Mouse (Mus musculus): ENCODE measurements around the gene Map3k11. TPM values are rescaled to one million over a fixed set of nuclear protein-coding genes. Genes with fewer than 3 reads are reported as not detected.

Gene Map3k11
- polyA plus RNA-seq, 1 experiment from 2014 or later, result 10.0 TPM

DNA sequence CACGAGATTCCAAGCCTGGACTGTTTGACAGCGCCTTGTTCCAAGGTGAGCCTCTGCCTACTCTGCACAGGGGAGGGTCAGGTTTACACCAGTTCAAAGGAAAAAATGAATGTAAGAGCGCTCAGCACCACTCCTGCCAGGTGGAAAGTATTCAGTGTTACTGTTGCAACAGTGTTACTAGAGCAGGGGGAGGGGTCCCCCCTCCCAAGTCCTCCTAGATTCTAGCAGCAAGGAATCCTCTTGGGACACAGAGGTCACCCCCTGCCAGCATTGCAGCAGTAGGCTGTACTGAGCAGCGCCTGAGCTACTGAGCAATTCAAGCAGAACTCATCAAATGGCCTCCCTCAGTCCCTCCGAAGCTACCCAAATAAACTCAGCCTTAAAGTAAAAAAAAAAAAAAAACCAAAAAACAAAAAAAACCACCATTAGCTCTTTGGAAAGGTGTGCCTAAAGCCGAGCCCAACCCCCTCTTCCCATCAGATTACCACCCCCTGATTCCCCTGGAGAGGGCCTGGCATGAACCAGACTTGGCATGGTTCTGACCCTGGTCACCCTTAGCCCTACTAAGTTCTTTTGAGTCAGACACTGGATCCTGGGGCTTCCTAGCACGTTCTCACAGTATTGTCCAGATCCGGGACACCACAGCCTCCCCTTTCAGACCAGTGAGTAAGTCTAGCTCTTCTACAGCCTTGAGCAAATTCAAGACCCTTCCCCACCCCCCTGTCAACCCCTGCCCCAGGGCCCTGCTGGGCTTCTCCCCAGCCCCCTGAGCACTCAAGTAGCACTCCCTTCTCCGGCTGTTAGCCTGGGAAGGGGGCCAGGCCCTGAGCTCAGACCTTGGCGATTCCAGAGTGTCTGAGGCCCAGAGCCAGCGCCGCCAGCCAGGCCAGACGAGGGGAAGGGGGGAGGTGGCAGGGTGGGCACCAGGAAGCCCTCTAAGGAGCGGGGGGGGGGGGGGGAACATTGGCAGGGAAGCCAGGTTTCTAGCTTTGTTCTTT, 52.1 kb downstream of the Map3k11 start, which contains the start of gene Ltbp3:
Gene Ltbp3, plus strand, starts transcription at position 585 of the 998 bp plus-strand sequence.
- 12% methylated on average over 13 of the region's 14 CpGs for WGBS

DNA sequence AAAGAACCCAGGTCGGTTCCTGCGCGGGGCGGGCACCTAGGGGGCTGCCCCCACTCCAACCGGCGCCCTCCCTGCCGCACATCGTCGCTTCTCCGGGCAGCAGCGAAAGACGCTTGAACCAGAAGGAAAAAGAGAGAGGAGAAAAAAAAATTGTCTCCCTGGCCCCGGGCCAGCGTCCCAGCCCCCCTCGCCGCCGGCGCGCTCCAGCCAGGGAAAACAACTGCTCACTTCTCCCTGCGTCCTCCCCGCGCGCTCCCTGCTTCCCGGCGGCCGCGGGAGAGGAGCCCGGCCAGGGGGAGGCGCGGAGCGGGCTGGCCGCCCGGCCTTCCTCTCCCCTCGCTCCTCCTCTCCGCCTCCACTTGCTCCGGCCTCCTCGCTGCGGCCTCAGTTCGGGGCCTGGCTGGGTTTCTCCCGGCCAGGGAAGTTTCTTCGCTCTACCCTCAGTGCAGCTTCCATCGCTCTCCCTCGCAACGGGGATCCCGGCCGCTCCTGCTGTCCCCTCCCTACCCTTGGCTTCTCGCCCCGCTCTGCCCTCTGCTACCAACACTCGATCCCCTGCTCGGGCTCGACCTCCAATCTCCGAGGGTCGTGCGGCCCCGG, 53.2 kb downstream of the Map3k11 start:
- peak overlapping the region; percentile 82 for H3K9ac ChIP-seq (replicated peaks; ENCODE audit: low read depth, low read length)
- 0 out of 2 replicates have a peak, but pooled peaks cover 4% of the 10 kb centered on the region for H3K27me3 ChIP-seq (replicated peaks; ENCODE audit: control insufficient read depth, insufficient read depth, low read length)
- ATAC-seq, result peak; percentile 70
- peak overlapping the region; percentile 64 for H3K4me3 ChIP-seq (replicated peaks; ENCODE audit: low read length)
- H3K36me3 ChIP-seq (ENCODE audit: control insufficient read depth, insufficient read depth), result no peaks in the 10 kb centered on the region
- H3K9me3 ChIP-seq (ENCODE audit: control insufficient read depth, low read length), result no peaks in the 10 kb centered on the region
- H3K4me2 ChIP-seq (ENCODE audit: low read length), result peak overlapping the region; percentile 99
- H3K27ac ChIP-seq (ENCODE audit: low read length), result peak overlapping the region; percentile 89
- under 1% methylated on average over 37 of the region's 55 CpGs for WGBS
- H3K4me1 ChIP-seq (replicated peaks; ENCODE audit: control insufficient read depth, insufficient read depth, low read length), result peaks cover 46% of the 10 kb centered on the region

More for the DNA sequence above, 52.1 kb downstream of the Map3k11 start, which contains the start of gene Ltbp3:
- Histone ChIP-seq H3K9me3 (ENCODE audit: control insufficient read depth, low read length) (no peaks in the 10 kb centered on the region), H3K4me2 (ENCODE audit: low read length) (peak within 1 kb of the TSS; percentile 99), H3K4me1 (replicated peaks; ENCODE audit: control insufficient read depth, insufficient read depth, low read length) (peaks cover 35% of the 10 kb centered on the region), H3K27ac (ENCODE audit: low read length) (peak within 1 kb of the TSS; percentile 89), H3K27me3 (replicated peaks; ENCODE audit: control insufficient read depth, insufficient read depth, low read length) (0 out of 2 replicates have a peak, but pooled peaks cover 4% of the 10 kb centered on the region), H3K4me3 (replicated peaks; ENCODE audit: low read length) (peak within 1 kb of the TSS; percentile 64), H3K9ac (replicated peaks; ENCODE audit: low read depth, low read length) (peak within 1 kb of the TSS; percentile 82), H3K36me3 (ENCODE audit: control insufficient read depth, insufficient read depth) (no peaks in the 10 kb centered on the region)
- peak; percentile 80 for ATAC-seq

DNA sequence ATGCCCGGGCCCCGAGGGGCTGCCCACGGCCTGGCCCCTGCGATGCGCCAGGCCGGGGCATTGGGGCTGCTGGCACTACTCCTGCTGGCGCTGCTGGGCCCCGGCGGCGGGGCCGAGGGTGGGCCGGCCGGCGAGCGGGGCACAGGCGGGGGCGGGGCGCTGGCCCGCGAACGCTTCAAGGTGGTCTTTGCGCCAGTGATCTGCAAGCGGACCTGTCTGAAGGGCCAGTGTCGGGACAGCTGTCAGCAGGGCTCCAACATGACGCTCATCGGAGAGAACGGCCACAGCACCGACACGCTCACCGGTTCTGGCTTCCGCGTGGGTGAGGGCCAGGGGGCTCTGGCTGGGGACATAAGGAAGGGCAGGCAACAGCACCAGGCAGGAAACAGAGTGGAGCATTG, 53.7 kb downstream of the Map3k11 start:
- H3K4me2 ChIP-seq (ENCODE audit: low read length), result peak overlapping the region; percentile 99
- peaks cover 46% of the 10 kb centered on the region for H3K4me1 ChIP-seq (replicated peaks; ENCODE audit: control insufficient read depth, insufficient read depth, low read length)
- peak overlapping the region; percentile 89 for H3K27ac ChIP-seq (ENCODE audit: low read length)
- WGBS, result 1% methylated on average over 32 of the region's 32 CpGs
- H3K9ac ChIP-seq (replicated peaks; ENCODE audit: low read depth, low read length), result peak overlapping the region; percentile 82
- no peaks in the 10 kb centered on the region for H3K36me3 ChIP-seq (ENCODE audit: control insufficient read depth, insufficient read depth)
- no peaks in the 10 kb centered on the region for H3K9me3 ChIP-seq (ENCODE audit: control insufficient read depth, low read length)
- H3K27me3 ChIP-seq (replicated peaks; ENCODE audit: control insufficient read depth, insufficient read depth, low read length), result 0 out of 2 replicates have a peak, but pooled peaks cover 4% of the 10 kb centered on the region
- H3K4me3 ChIP-seq (replicated peaks; ENCODE audit: low read length), result peak overlapping the region; percentile 64
- ATAC-seq, result peak; percentile 49

DNA sequence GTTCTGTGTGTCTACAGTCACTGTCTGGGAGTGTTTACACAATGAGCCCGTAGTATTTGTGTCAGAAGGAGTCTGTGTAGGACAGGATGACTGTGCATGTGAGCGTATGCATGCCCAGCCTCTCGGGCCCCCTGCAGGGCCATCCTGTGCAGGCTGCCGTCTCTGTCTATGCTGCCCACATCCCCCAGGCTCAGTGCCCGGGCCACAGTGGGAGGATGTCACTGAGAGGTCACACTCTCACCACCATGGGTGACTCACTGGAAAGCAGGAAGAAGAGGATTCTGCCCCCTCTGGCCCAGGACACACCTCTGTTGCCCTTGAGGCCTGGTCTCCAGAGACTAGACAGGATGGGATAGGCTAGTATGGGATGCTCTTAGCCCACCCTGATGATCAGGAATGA, 55.0 kb downstream of the Map3k11 start:
- Histone ChIP-seq H3K4me3 (replicated peaks; ENCODE audit: low read length) (no peak overlapping the region), H3K9me3 (ENCODE audit: control insufficient read depth, low read length) (no peaks in the 10 kb centered on the region), H3K4me1 (replicated peaks; ENCODE audit: control insufficient read depth, insufficient read depth, low read length) (peaks cover 46% of the 10 kb centered on the region), H3K27me3 (replicated peaks; ENCODE audit: control insufficient read depth, insufficient read depth, low read length) (0 out of 2 replicates have a peak, but pooled peaks cover 4% of the 10 kb centered on the region), H3K27ac (ENCODE audit: low read length) (no peak overlapping the region), H3K36me3 (ENCODE audit: control insufficient read depth, insufficient read depth) (no peaks in the 10 kb centered on the region), H3K9ac (replicated peaks; ENCODE audit: low read depth, low read length) (no peak overlapping the region), H3K4me2 (ENCODE audit: low read length) (no peak overlapping the region)
- ATAC-seq, result no peak
- WGBS, result 49% methylated on average over 5 of the region's 5 CpGs

DNA sequence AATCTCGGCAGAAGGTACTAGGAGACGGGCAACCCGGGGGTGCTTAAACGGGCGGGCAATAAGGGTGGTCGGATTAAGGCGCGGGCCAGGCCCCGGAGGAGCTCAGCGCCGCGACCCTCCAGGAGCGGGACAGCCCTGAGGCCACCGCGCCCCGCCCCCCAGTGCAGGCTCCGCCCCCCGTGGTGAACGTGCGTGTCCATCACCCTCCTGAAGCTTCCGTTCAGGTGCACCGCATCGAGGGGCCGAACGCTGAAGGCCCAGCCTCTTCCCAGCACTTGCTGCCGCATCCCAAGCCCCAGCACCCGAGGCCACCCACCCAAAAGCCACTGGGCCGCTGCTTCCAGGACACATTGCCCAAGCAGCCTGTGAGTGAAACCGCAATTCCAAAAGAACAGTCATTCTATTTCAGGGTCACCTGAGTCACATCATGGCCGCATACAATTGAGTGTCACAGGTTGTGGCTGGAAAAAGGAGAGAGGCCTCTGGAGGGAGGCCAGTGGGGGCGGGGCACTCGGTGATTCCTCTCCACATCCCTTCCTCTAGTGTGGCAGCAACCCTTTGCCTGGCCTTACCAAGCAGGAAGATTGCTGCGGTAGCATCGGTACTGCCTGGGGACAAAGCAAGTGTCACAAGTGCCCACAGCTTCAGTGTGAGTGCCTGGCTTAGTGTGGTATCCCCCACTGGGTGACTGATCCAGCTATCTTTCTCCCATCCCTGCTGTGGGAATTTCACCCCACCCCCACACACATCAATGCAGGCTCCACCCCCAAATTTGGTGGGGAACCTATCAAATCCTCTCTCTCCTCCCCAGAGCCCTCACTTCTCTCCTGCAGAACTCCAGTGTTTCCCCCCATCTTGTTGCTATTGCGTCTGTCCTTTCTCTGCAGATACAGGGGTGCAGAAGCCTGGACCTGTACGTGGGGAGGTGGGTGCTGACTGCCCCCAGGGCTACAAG, 57.5 kb downstream of the Map3k11 start:
- H3K4me1 ChIP-seq (replicated peaks; ENCODE audit: control insufficient read depth, insufficient read depth, low read length), result peaks cover 36% of the 10 kb centered on the region
- H3K9ac ChIP-seq (replicated peaks; ENCODE audit: low read depth, low read length), result peak overlapping the region; percentile 38
- ATAC-seq, result no peak
- no peaks in the 10 kb centered on the region for H3K36me3 ChIP-seq (ENCODE audit: control insufficient read depth, insufficient read depth)
- peaks cover 8% of the 10 kb centered on the region; the same call in 1 of the 2 replicates for H3K27me3 ChIP-seq (replicated peaks; ENCODE audit: control insufficient read depth, insufficient read depth, low read length)
- 4% methylated on average over 36 of the region's 36 CpGs for WGBS
- peak overlapping the region; percentile 51 for H3K4me2 ChIP-seq (ENCODE audit: low read length)
- H3K27ac ChIP-seq (ENCODE audit: low read length), result no peak overlapping the region
- peak overlapping the region; percentile 23 for H3K4me3 ChIP-seq (replicated peaks; ENCODE audit: low read length)
- no peaks in the 10 kb centered on the region for H3K9me3 ChIP-seq (ENCODE audit: control insufficient read depth, low read length)

DNA sequence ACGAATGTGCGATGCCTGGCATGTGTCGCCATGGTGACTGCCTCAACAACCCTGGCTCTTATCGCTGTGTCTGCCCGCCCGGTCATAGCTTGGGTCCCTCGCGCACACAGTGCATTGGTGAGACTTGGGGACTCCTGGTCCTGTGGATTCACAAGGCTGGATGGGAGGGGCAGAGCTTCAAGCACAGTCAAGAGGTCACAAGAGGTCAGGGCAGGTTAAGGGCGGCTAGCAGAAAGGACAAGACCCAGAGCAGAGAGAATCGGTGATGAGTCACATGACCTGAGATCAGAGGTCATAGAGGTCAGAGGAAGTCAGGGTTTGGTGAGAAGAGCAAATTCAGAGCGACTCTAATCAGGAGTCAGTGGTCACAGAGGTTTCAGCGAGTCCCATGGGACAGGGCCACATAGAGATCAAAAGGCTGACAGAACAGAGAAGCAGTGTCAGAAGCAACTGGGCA, 58.4 kb downstream of the Map3k11 start:
- Histone ChIP-seq H3K9ac (replicated peaks; ENCODE audit: low read depth, low read length) (no peak overlapping the region), H3K4me2 (ENCODE audit: low read length) (no peak overlapping the region), H3K9me3 (ENCODE audit: control insufficient read depth, low read length) (no peaks in the 10 kb centered on the region), H3K27ac (ENCODE audit: low read length) (no peak overlapping the region), H3K27me3 (replicated peaks; ENCODE audit: control insufficient read depth, insufficient read depth, low read length) (peaks cover 8% of the 10 kb centered on the region; the same call in 1 of the 2 replicates), H3K4me1 (replicated peaks; ENCODE audit: control insufficient read depth, insufficient read depth, low read length) (peaks cover 36% of the 10 kb centered on the region), H3K4me3 (replicated peaks; ENCODE audit: low read length) (no peak overlapping the region), H3K36me3 (ENCODE audit: control insufficient read depth, insufficient read depth) (no peaks in the 10 kb centered on the region)
- ATAC-seq, result no peak
- WGBS, result 41% methylated on average over 12 of the region's 12 CpGs

DNA sequence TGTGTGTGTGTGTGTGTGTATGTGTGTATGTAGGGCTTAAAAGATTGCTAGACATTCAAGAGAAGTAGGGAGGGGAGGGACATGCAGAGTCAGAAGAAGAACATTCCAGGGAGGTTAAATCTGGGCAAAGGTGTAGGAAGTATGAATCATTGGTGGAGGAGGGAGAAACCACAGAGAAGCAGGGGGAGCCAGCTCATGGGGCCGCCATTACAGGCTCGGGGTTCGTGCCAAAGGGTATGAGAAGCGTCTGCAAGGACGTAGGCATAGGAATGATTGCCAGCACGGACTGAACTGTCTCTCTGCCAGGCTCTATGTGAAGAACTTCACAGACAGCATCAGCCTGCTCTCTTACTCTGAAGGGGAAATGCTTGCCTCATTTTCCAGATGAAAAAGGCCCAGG, 60.9 kb downstream of the Map3k11 start:
- no peak for ATAC-seq
- Histone ChIP-seq H3K27ac (ENCODE audit: low read length) (no peak overlapping the region), H3K9me3 (ENCODE audit: control insufficient read depth, low read length) (no peaks in the 10 kb centered on the region), H3K27me3 (replicated peaks; ENCODE audit: control insufficient read depth, insufficient read depth, low read length) (peaks cover 6% of the 10 kb centered on the region; the same call in 1 of the 2 replicates), H3K36me3 (ENCODE audit: control insufficient read depth, insufficient read depth) (no peaks in the 10 kb centered on the region), H3K4me3 (replicated peaks; ENCODE audit: low read length) (no peak overlapping the region), H3K9ac (replicated peaks; ENCODE audit: low read depth, low read length) (no peak overlapping the region), H3K4me2 (ENCODE audit: low read length) (no peak overlapping the region), H3K4me1 (replicated peaks; ENCODE audit: control insufficient read depth, insufficient read depth, low read length) (peaks cover 24% of the 10 kb centered on the region)
- 74% methylated on average over 6 of the region's 6 CpGs for WGBS

DNA sequence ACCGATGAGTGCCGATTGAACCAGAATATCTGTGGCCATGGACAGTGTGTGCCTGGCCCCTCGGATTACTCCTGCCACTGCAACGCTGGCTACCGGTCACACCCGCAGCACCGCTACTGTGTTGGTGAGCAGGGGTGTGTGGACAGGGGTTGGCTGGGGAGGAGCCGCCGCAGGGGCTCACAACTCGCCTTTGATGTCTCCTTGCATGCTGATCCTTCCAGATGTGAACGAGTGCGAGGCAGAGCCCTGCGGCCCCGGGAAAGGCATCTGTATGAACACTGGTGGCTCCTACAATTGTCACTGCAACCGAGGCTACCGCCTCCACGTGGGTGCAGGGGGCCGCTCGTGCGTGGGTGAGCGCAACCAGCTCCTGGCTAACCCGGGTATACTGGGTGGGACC, 62.4 kb downstream of the Map3k11 start:
- Histone ChIP-seq H3K27ac (ENCODE audit: low read length) (no peak overlapping the region), H3K9ac (replicated peaks; ENCODE audit: low read depth, low read length) (no peak overlapping the region), H3K9me3 (ENCODE audit: control insufficient read depth, low read length) (no peaks in the 10 kb centered on the region), H3K36me3 (ENCODE audit: control insufficient read depth, insufficient read depth) (no peaks in the 10 kb centered on the region), H3K4me2 (ENCODE audit: low read length) (no peak overlapping the region), H3K27me3 (replicated peaks; ENCODE audit: control insufficient read depth, insufficient read depth, low read length) (peaks cover 4% of the 10 kb centered on the region; the same call in 1 of the 2 replicates), H3K4me3 (replicated peaks; ENCODE audit: low read length) (no peak overlapping the region), H3K4me1 (replicated peaks; ENCODE audit: control insufficient read depth, insufficient read depth, low read length) (peaks cover 17% of the 10 kb centered on the region)
- WGBS, result 10% methylated on average over 22 of the region's 22 CpGs
- ATAC-seq, result no peak
